Comparison of ENCODE assay signal across 24 mouse cellular contexts in genomic region chr5:97124977-97125376, GRCm38 (mm10). TPM values are rescaled to one million over a fixed set of nuclear protein-coding genes. Genes with fewer than 3 reads are reported as not detected.
DNase-seq lines count a peak whose midpoint lies in the region; ATAC-seq and TF ChIP-seq lines count a peak whose summit lies in the region.
"Had no signal": no experiment of that assay in that cellular context is flagged by ENCODE, and none has a peak within 500 bp of the region (broad histone marks: within the 10 kb centered on the region; RNA-seq: fewer than 3 reads in every experiment).

No protein-coding gene starts in this region.

- peak; percentile 43; the same call in 1 of the 2 replicates for ATAC-seq in lung, embryonic 14.5 days (ENCODE audit: insufficient read depth)
- peak; percentile 38; the same call in 1 of the 2 replicates for ATAC-seq in lung, postnatal 0 days
- no peak for ATAC-seq in erythroid progenitor cell, adult 5-6 weeks (replicated peaks; ENCODE audit: low FRiP score, poor library complexity, severe bottlenecking)
- ATAC-seq: forebrain, embryonic 15.5 days had no signal

- dilution Hi-C loops in CH12.LX (cut with MboI; ENCODE audit: extremely low pct_ligation_motif_present, extremely low pct_unique_long_range_greater_than_20kb, low sequenced_read_pairs), result no loop called here

- H3K4me3 ChIP-seq in lung, embryonic 14.5 days (ENCODE audit: low read depth, low read length), result no peak overlapping the region
- H3K4me3 ChIP-seq in lung, postnatal 0 days (ENCODE audit: low read depth, low read length), result no peak overlapping the region
- H3K4me3 ChIP-seq in CH12.LX (replicated peaks in 1 of 3; ENCODE audit: low read depth in 2 of 3, low read length in 2 of 3, poor library complexity in 1 of 3), result no peak overlapping the region
- H3K4me3 ChIP-seq: embryonic facial prominence, embryonic 12.5 days; embryonic facial prominence, embryonic 15.5 days; forebrain, embryonic 12.5 days; forebrain, embryonic 15.5 days; heart, embryonic 13.5 days had no signal

- no peak overlapping the region for H3K27ac ChIP-seq in lung, embryonic 14.5 days (ENCODE audit: low read depth)
- H3K27ac ChIP-seq in lung, postnatal 0 days (ENCODE audit: low read length), result no peak overlapping the region
- no peak overlapping the region for H3K27ac ChIP-seq in CH12.LX (ENCODE audit: insufficient read depth, low read depth)
- H3K27ac ChIP-seq: embryonic facial prominence, embryonic 12.5 days; embryonic facial prominence, embryonic 15.5 days; forebrain, embryonic 12.5 days; forebrain, embryonic 15.5 days; heart, embryonic 13.5 days; hindbrain, embryonic 14.5 days; hindbrain, postnatal 0 days had no signal

- TF ChIP-seq POLR2A in CH12.LX (IDR thresholded peaks at IDR 0.05; ENCODE audit: low read depth, low read length), result no peak

- no peak for TF ChIP-seq EP300 in lung, postnatal 0 days (IDR thresholded peaks at IDR 0.05)
- no peak for TF ChIP-seq EP300 in CH12.LX (IDR thresholded peaks at IDR 0.05; ENCODE audit: low read length)

- H3K4me2 ChIP-seq in lung, embryonic 14.5 days, result peak overlapping the region; percentile 16; the same call in 1 of the 2 replicates
- peak overlapping the region; percentile 19; the same call in 1 of the 2 replicates for H3K4me2 ChIP-seq in lung, postnatal 0 days (replicated peaks; ENCODE audit: low read depth, low read length)
- no peak overlapping the region for H3K4me2 ChIP-seq in CH12.LX (ENCODE audit: insufficient read depth, low read depth, poor library complexity, severe bottlenecking)
- H3K4me2 ChIP-seq: embryonic facial prominence, embryonic 12.5 days; embryonic facial prominence, embryonic 15.5 days; forebrain, embryonic 12.5 days; forebrain, embryonic 15.5 days; heart, embryonic 13.5 days; hindbrain, embryonic 14.5 days had no signal

- no peaks in the 10 kb centered on the region for H3K9me3 ChIP-seq in lung, embryonic 14.5 days (ENCODE audit: low read depth, low read length)
- H3K9me3 ChIP-seq in lung, postnatal 0 days (ENCODE audit: low read length), result no peaks in the 10 kb centered on the region
- no peaks in the 10 kb centered on the region for H3K9me3 ChIP-seq in CH12.LX (replicated peaks; ENCODE audit: low read length)
- H3K9me3 ChIP-seq: embryonic facial prominence, embryonic 12.5 days; embryonic facial prominence, embryonic 15.5 days; forebrain, embryonic 12.5 days; forebrain, embryonic 15.5 days; heart, embryonic 13.5 days had no signal

- TF ChIP-seq CTCF in lung, embryonic 14.5 days (IDR thresholded peaks at IDR 0.05; ENCODE audit: low read depth), result no peak
- no peak for TF ChIP-seq CTCF in lung, postnatal 0 days (IDR thresholded peaks at IDR 0.05)
- no peak for TF ChIP-seq CTCF in CH12.LX (conservative IDR thresholded peaks at IDR 0.05 in 1 of 2, IDR thresholded peaks at IDR 0.05 in 1 of 2; ENCODE audit: low read depth in 2 of 2, low read length in 2 of 2)

- DNase-seq in lung, embryonic 14.5 days, result peak; percentile 10
- no peak for DNase-seq in lung, postnatal 14 days
- no peak for DNase-seq in lung, postnatal 0 days (ENCODE audit: low spot score)
- no peak for DNase-seq in lung, adult 18-20 months
- no peak for DNase-seq in CH12.LX (ENCODE audit: extremely low read depth)
- DNase-seq: adrenal gland, adult 2 months; adrenal gland, postnatal 14 days; B cell, adult 2 months; cerebellum, adult 11 months; cerebellum, adult 2 months; cerebellum, adult 9-11 months; cerebellum, postnatal 25 days; gastrocnemius, postnatal 25 days; heart, adult 18-20 months; heart, postnatal 14 days; heart, postnatal 4 days had no signal

- no peaks in the 10 kb centered on the region for H3K79me2 ChIP-seq in CH12.LX (replicated peaks; ENCODE audit: control insufficient read depth, extremely low read depth, insufficient read depth, poor library complexity, severe bottlenecking)

- H3K27me3 ChIP-seq in lung, embryonic 14.5 days (ENCODE audit: insufficient read depth, low read length), result no peaks in the 10 kb centered on the region
- no peaks in the 10 kb centered on the region for H3K27me3 ChIP-seq in lung, postnatal 0 days (replicated peaks; ENCODE audit: insufficient read depth, low read length)
- H3K27me3 ChIP-seq in CH12.LX (replicated peaks), result no peaks in the 10 kb centered on the region
- H3K27me3 ChIP-seq: embryonic facial prominence, embryonic 12.5 days; forebrain, embryonic 15.5 days had no signal

- no peak for TF ChIP-seq RAD21 in CH12.LX (IDR thresholded peaks at IDR 0.05; ENCODE audit: low read depth, low read length)

- in situ Hi-C loops in CH12.LX (cut with MboI; ENCODE audit: low pct_ligation_motif_present, low pct_unique_long_range_greater_than_20kb, low sequenced_read_pairs), result loop anchor here (25.0 kb wide), 1 partner anchor 437 kb away; no protein-coding TSS in a partner anchor

- H3K9ac ChIP-seq in lung, embryonic 14.5 days, result no peak overlapping the region
- no peak overlapping the region for H3K9ac ChIP-seq in lung, postnatal 0 days (replicated peaks; ENCODE audit: low read depth)
- H3K9ac ChIP-seq in CH12.LX (ENCODE audit: insufficient read depth, low read depth), result no peak overlapping the region
- H3K9ac ChIP-seq: embryonic facial prominence, embryonic 12.5 days; embryonic facial prominence, embryonic 15.5 days; forebrain, embryonic 12.5 days; forebrain, embryonic 15.5 days; heart, embryonic 13.5 days; hindbrain, embryonic 14.5 days had no signal

- H3K4me1 ChIP-seq in lung, embryonic 14.5 days (ENCODE audit: insufficient read depth), result no peaks in the 10 kb centered on the region
- H3K4me1 ChIP-seq in lung, postnatal 0 days (ENCODE audit: insufficient read depth, low read depth, low read length), result no peaks in the 10 kb centered on the region
- peaks cover 2 to 4% of the 10 kb centered on the region in 2 experiments; a peak in 2 of 4 replicates for H3K4me1 ChIP-seq in CH12.LX (ENCODE audit: control insufficient read depth in 1 of 2, insufficient read depth in 2 of 2)
- H3K4me1 ChIP-seq: embryonic facial prominence, embryonic 12.5 days; embryonic facial prominence, embryonic 15.5 days; forebrain, embryonic 12.5 days; heart, embryonic 13.5 days had no signal

- no peaks in the 10 kb centered on the region for H3K36me3 ChIP-seq in lung, embryonic 14.5 days (ENCODE audit: insufficient read depth)
- no peaks in the 10 kb centered on the region for H3K36me3 ChIP-seq in lung, postnatal 0 days (ENCODE audit: insufficient read depth, low read length)
- no peaks in the 10 kb centered on the region for H3K36me3 ChIP-seq in CH12.LX (replicated peaks in 1 of 2; ENCODE audit: control insufficient read depth in 1 of 2, insufficient read depth in 1 of 2, low read length in 1 of 2)
- H3K36me3 ChIP-seq: embryonic facial prominence, embryonic 12.5 days; embryonic facial prominence, embryonic 15.5 days; forebrain, embryonic 12.5 days; forebrain, embryonic 15.5 days; heart, embryonic 13.5 days had no signal

- 59% methylated on average over 12 of the region's 12 CpGs for WGBS in lung, embryonic 14.5 days
- WGBS in lung, postnatal 0 days, result 59% methylated on average over 12 of the region's 12 CpGs

TF ChIP-seq in CH12.LX, 34 proteins besides CTCF, POLR2A, EP300 and RAD21:
- peak; percentile 78 for TF ChIP-seq MAX (IDR thresholded peaks at IDR 0.05; ENCODE audit: low read length)
- no peak for TF ChIP-seq TCF12 (IDR thresholded peaks at IDR 0.05; ENCODE audit: low read depth, low read length)
- no peak for TF ChIP-seq SMC3 (IDR thresholded peaks at IDR 0.05; ENCODE audit: low read depth, low read length)
- 0 out of 2 replicates have a peak, but pooled peaks have one; percentile 20 for TF ChIP-seq BHLHE40 (IDR thresholded peaks at IDR 0.05; ENCODE audit: low read depth, low read length)
- TF ChIP-seq MAFK (IDR thresholded peaks at IDR 0.05; ENCODE audit: insufficient replicate concordance, low read length), result no peak
- TF ChIP-seq USF1 (IDR thresholded peaks at IDR 0.05; ENCODE audit: low read depth, low read length), result no peak
- TF ChIP-seq TBP (conservative IDR thresholded peaks at IDR 0.05; ENCODE audit: low read depth, low read length), result no peak
- no peak for TF ChIP-seq UBTF (IDR thresholded peaks at IDR 0.05; ENCODE audit: low read depth, low read length)

RNA-seq across cellular contexts. Expression of gene Paqr3, which starts 13.6 kb away (rescaled TPM):
- polyA plus RNA-seq in lung, embryonic 14.5 days (2014; fragmentation: Nextera tagmentation; extraction: Ambion mirVana), result 3.4 and 4.6 TPM in 2 replicates
- 1.2 and 1.4 TPM in 2 replicates for polyA plus RNA-seq in lung, postnatal 0 days (2015; fragmentation: Nextera tagmentation; extraction: Ambion mirVana)
- total RNA-seq in CH12.LX (2012; rRNA removed) (3.8 and 6.1 TPM in 2 replicates), CH12.LX (2014; rRNA removed) (3.4 and 3.7 TPM in 2 replicates)
- 4.2 and 5.6 TPM in 2 replicates for polyA plus RNA-seq in CH12.LX (2012; ENCODE audit: insufficient read length, low read depth)
- total RNA-seq in erythroid progenitor cell, adult 5-6 weeks (2015; ENCODE audit: low replicate concordance), result not detected in 2 replicates
- total RNA-seq in erythroid progenitor cell, adult 5-6 weeks (2017; ENCODE audit: low replicate concordance), result 3.5 TPM in 1 of 2 replicates, not detected in the other
